Mouse (Mus musculus): ENCODE results near the gene Slc38a1. TPM values are rescaled to one million over a fixed set of nuclear protein-coding genes. Genes with fewer than 3 reads are reported as not detected.

Gene Slc38a1
- total and polyA plus RNA-seq, 3 experiments: 0.03 TPM; not detected in 2

DNA sequence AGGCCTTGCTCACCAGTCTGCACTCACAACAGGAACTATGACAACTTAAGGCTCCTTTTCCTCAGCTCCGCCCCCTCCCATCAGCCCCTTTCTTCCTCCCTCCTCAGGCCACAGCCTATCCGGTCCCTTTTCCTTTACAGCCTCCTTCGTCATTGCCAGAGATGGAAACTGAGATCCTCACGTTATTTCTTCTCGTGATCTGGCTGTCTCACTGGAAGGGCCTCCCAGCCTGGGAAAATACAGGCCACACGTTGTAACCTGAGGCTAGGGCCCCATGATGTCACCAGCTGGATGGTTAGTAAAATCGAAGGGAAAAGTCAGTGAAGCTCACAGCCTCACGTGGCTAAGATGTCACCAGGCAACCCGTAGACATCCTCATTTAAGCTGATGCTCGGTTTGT, 4.5 kb downstream of the Slc38a1 start:
- Histone ChIP-seq H3K4me1 (ENCODE audit: control insufficient read depth in 1 of 2, insufficient read depth in 2 of 2, low read length in 2 of 2) (no peaks in the 10 kb centered on the region), H3K27ac (ENCODE audit: control insufficient read depth, low read depth, low read length) (no peak overlapping the region), H3K4me3 (ENCODE audit: control insufficient read depth in 1 of 2, insufficient read depth in 1 of 2, low read depth in 2 of 2, low read length in 2 of 2) (no peak overlapping the region), H3K36me3 (ENCODE audit: control insufficient read depth in 1 of 2, insufficient read depth in 2 of 2, low read length in 2 of 2) (no peaks in the 10 kb centered on the region), H3K79me2 (ENCODE audit: control insufficient read depth, insufficient read depth, low read length, poor library complexity) (no peaks in the 10 kb centered on the region), H3K27me3 (ENCODE audit: control insufficient read depth in 1 of 2, insufficient read depth in 2 of 2, low read length in 2 of 2) (peaks cover 0 to 3% of the 10 kb centered on the region in 2 experiments; a peak in 1 of 4 replicates), H3K9me3 (replicated peaks; ENCODE audit: insufficient read depth, low read length) (no peaks in the 10 kb centered on the region), H3K9ac (ENCODE audit: control insufficient read depth, low read depth, low read length, poor library complexity, severe bottlenecking) (no peak overlapping the region)
- TF ChIP-seq TAL1 (IDR thresholded peaks at IDR 0.05; ENCODE audit: low read length) (no peak), USF1 (IDR thresholded peaks at IDR 0.05; ENCODE audit: low read depth, low read length) (no peak), EP300 (IDR thresholded peaks at IDR 0.05; ENCODE audit: low read depth in 1 of 2, low read length in 2 of 2) (no peak), KAT2A (conservative IDR thresholded peaks at IDR 0.05; ENCODE audit: low read depth, low read length) (no peak), CHD1 (IDR thresholded peaks at IDR 0.05; ENCODE audit: low read depth, low read length) (no peak), GABPA (IDR thresholded peaks at IDR 0.05; ENCODE audit: low read depth, low read length) (no peak), POLR2A (IDR thresholded peaks at IDR 0.05; ENCODE audit: control insufficient read depth in 1 of 2, insufficient read depth in 1 of 2, low read depth in 1 of 2, low read length in 2 of 2, poor library complexity in 1 of 2) (no peak), E2F4 (IDR thresholded peaks at IDR 0.05; ENCODE audit: borderline replicate concordance, low read depth, low read length) (no peak), NRF1 (IDR thresholded peaks at IDR 0.05; ENCODE audit: insufficient read depth, low read depth, low read length, poor library complexity, severe bottlenecking) (no peak), RAD21 (IDR thresholded peaks at IDR 0.05; ENCODE audit: low read depth, low read length) (no peak), SMC3 (IDR thresholded peaks at IDR 0.05; ENCODE audit: low read depth, low read length) (no peak), TBP (IDR thresholded peaks at IDR 0.05; ENCODE audit: low read depth, low read length) (no peak)
- no peak for DNase-seq (ENCODE audit: low read depth, low spot score)

DNA sequence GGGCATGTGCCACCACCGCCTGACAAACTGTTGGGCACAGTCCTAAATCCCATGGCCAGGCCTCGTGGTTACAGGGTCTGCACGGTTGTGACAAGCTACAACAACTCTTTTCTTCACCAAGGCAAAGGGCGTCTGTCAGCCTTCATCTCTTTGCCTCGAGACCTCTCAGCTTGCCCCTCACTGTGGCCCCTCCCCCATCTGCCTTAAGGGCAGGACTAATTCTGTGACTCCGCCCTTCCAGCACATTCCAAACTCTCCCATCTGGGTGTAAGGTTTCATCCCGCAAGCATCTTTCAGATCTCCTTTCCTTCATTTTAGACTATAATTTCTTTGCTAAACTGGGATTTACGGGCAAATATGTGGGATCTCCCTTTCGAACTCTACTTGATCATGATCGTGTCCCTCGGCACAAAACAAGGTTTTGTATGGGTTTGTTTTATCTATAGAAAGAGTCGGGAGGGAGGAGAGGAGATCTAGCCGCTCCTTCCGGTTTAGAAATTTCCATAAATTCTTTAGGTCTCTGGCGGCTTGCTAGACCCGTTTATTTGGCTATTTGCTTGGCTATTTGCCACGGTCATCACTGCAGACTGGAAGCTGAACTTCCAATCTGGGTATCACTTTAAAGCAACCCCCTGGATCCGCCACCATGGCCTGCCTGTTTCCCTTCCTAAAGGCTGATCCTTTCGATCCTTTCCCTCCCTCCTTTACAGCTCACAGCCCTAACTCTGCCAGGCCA, 7.9 kb downstream of the Slc38a1 start:
- no peak for TF ChIP-seq MEF2A (IDR thresholded peaks at IDR 0.05; ENCODE audit: extremely low read depth, insufficient replicate concordance, low read depth, low read length, poor library complexity, severe bottlenecking)
- TF ChIP-seq TAL1 (IDR thresholded peaks at IDR 0.05; ENCODE audit: low read length): no peak
- Histone ChIP-seq H3K9me3 (replicated peaks; ENCODE audit: insufficient read depth, low read length) (no peaks in the 10 kb centered on the region), H3K27ac (ENCODE audit: control insufficient read depth, low read depth, low read length) (no peak overlapping the region), H3K79me2 (ENCODE audit: control insufficient read depth, insufficient read depth, low read length, poor library complexity) (no peaks in the 10 kb centered on the region), H3K4me1 (ENCODE audit: control insufficient read depth in 1 of 2, insufficient read depth in 2 of 2, low read length in 2 of 2) (no peaks in the 10 kb centered on the region), H3K4me3 (ENCODE audit: control insufficient read depth in 1 of 2, insufficient read depth in 1 of 2, low read depth in 2 of 2, low read length in 2 of 2) (no peak overlapping the region), H3K36me3 (ENCODE audit: control insufficient read depth in 1 of 2, insufficient read depth in 2 of 2, low read length in 2 of 2) (no peaks in the 10 kb centered on the region), H3K27me3 (ENCODE audit: control insufficient read depth in 1 of 2, insufficient read depth in 2 of 2, low read length in 2 of 2) (0 out of 4 replicates have a peak, but pooled peaks cover 0 to 2% of the 10 kb centered on the region in 2 experiments), H3K9ac (ENCODE audit: control insufficient read depth, low read depth, low read length, poor library complexity, severe bottlenecking) (no peak overlapping the region)
- no peak for DNase-seq (ENCODE audit: low read depth, low spot score)

DNA sequence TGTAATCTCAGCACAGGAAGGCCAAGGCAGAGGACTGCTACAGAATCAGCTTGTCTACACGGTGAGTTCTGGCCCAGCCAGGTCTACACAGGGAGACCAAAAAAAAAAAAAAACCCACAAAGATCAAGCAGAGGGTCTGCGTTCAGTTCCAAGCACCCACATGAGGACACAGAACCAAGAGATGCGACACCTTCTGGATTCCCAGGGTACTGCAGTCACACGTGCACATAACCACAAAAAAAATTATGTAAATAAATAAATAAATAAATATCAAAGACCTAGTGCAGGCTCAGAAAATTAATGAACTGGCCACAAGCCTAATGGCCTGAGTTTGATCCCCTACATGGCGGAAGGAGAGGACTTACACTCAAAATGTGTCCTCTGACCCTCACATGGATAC, 10.5 kb downstream of the Slc38a1 start:
- Histone ChIP-seq H3K9ac (ENCODE audit: control insufficient read depth, low read depth, low read length, poor library complexity, severe bottlenecking) (no peak overlapping the region), H3K27ac (ENCODE audit: control insufficient read depth, low read depth, low read length) (no peak overlapping the region), H3K4me1 (ENCODE audit: control insufficient read depth in 1 of 2, insufficient read depth in 2 of 2, low read length in 2 of 2) (no peaks in the 10 kb centered on the region), H3K36me3 (ENCODE audit: control insufficient read depth in 1 of 2, insufficient read depth in 2 of 2, low read length in 2 of 2) (no peaks in the 10 kb centered on the region), H3K9me3 (replicated peaks; ENCODE audit: insufficient read depth, low read length) (no peaks in the 10 kb centered on the region), H3K4me3 (ENCODE audit: control insufficient read depth in 1 of 2, insufficient read depth in 1 of 2, low read depth in 2 of 2, low read length in 2 of 2) (no peak overlapping the region), H3K27me3 (ENCODE audit: control insufficient read depth in 1 of 2, insufficient read depth in 2 of 2, low read length in 2 of 2) (0 out of 4 replicates have a peak, but pooled peaks cover 0 to 2% of the 10 kb centered on the region in 2 experiments), H3K79me2 (ENCODE audit: control insufficient read depth, insufficient read depth, low read length, poor library complexity) (no peaks in the 10 kb centered on the region)
- peak; percentile 24 for DNase-seq (ENCODE audit: low read depth, low spot score)
- TF ChIP-seq CTCF (IDR thresholded peaks at IDR 0.05 in 2 of 3, conservative IDR thresholded peaks at IDR 0.05 in 1 of 3; ENCODE audit: control insufficient read depth in 1 of 3, insufficient read depth in 1 of 3, low read depth in 2 of 3, low read length in 3 of 3, poor library complexity in 1 of 3, severe bottlenecking in 1 of 3) (peak; percentile 27 to 31 (median 30); a peak in 4 of 6 replicates), CHD2 (IDR thresholded peaks at IDR 0.05; ENCODE audit: low read length) (no peak)

All from MEL (cell line).